Mouse (Mus musculus): ENCODE results near the gene 4930402F06Rik. TPM values are rescaled to one million over a fixed set of nuclear protein-coding genes. Genes with fewer than 3 reads are reported as not detected.

The 4930402F06Rik gene
- polyA plus RNA-seq, 1 experiment from 2014 or later, result not detected

GRCm38 (mm10) chr2:35345984-35346383 lies 51.0 kb downstream of the 4930402F06Rik start:
- CTCF ChIA-PET, result no interaction called here
- in situ Hi-C loops (cut with MboI; ENCODE audit: low pct_unique_long_range_greater_than_20kb), result loop anchor here (5.0 kb wide), 1 partner anchor 49 kb away; no protein-coding TSS in a partner anchor
- no peak for TF ChIP-seq CTCF (IDR thresholded peaks at IDR 0.05)

GRCm38 (mm10) chr2:35342605-35343004 lies 54.4 kb downstream of the 4930402F06Rik start:
- ATAC-seq (no peak), DNase-seq (ENCODE audit: low read depth, low spot score) (no peak)
- no peak for TF ChIP-seq CTCF (IDR thresholded peaks at IDR 0.05)
- ChIA-PET POLR2A (interaction anchor here (0.9 kb wide), 1 partner anchor 128 kb away, joined by 3 read pairs; no protein-coding TSS in a partner anchor), CTCF (no interaction called here)
- in situ Hi-C loops (cut with MboI; ENCODE audit: low pct_unique_long_range_greater_than_20kb), result no loop called here
- no peaks in the 10 kb centered on the region for H3K27me3 ChIP-seq

More at GRCm38 (mm10) chr2:35345984-35346383, 51.0 kb downstream of the 4930402F06Rik start:
- POLR2A ChIA-PET, result interaction anchor here (0.6 kb wide), 1 partner anchor 71 kb away, joined by 3 read pairs; no protein-coding TSS in a partner anchor
- H3K27me3 ChIP-seq, result no peaks in the 10 kb centered on the region
- no peak for DNase-seq (ENCODE audit: low read depth, low spot score)
- no peak for ATAC-seq

GRCm38 (mm10) chr2:35338707-35339106 lies 58.3 kb downstream of the 4930402F06Rik start:
- in situ Hi-C loops (cut with MboI; ENCODE audit: low pct_unique_long_range_greater_than_20kb), result no loop called here
- ATAC-seq (no peak), DNase-seq (ENCODE audit: low read depth, low spot score) (no peak)
- CTCF ChIA-PET, result interaction anchor here (0.9 kb wide), 1 partner anchor 10 kb away, joined by 3 read pairs; no protein-coding TSS in a partner anchor
- no peaks in the 10 kb centered on the region for H3K27me3 ChIP-seq
- POLR2A ChIA-PET, result no interaction called here
- no peak for TF ChIP-seq CTCF (IDR thresholded peaks at IDR 0.05)

- in situ Hi-C loops (cut with MboI; ENCODE audit: low pct_unique_long_range_greater_than_20kb), result no loop called here
- no peak for DNase-seq (ENCODE audit: low read depth, low spot score)
- ChIA-PET POLR2A (interaction anchor here (0.8 kb wide), 1 partner anchor 27 kb away, joined by 6 read pairs; no protein-coding TSS in a partner anchor), CTCF (interaction anchor here (0.9 kb wide), 1 partner anchor 11 kb away, joined by 3 read pairs; no protein-coding TSS in a partner anchor)
- no peak for TF ChIP-seq CTCF (IDR thresholded peaks at IDR 0.05)
- no peaks in the 10 kb centered on the region for H3K27me3 ChIP-seq
- ATAC-seq, result no peak
These were observed 58.9 kb downstream of the 4930402F06Rik start for GRCm38 (mm10) chr2:35338036-35338435.

- H3K27me3 ChIP-seq, result no peaks in the 10 kb centered on the region
- no peak for TF ChIP-seq CTCF (IDR thresholded peaks at IDR 0.05)
- in situ Hi-C loops (cut with MboI; ENCODE audit: low pct_unique_long_range_greater_than_20kb), result no loop called here
- DNase-seq (ENCODE audit: low read depth, low spot score) (no peak), ATAC-seq (no peak)
- ChIA-PET CTCF (no interaction called here), POLR2A (interaction anchor here (0.8 to 1.4 kb wide), 2 partner anchors 16 to 28 kb away, joined by 4 to 6 read pairs; no protein-coding TSS in a partner anchor)
These were observed 59.6 kb downstream of the 4930402F06Rik start for GRCm38 (mm10) chr2:35337419-35337818.

- ATAC-seq (peak; percentile 92), DNase-seq (ENCODE audit: low read depth, low spot score) (peak; percentile 43)
- ChIA-PET CTCF (interaction anchor here (0.8 to 1.4 kb wide), 3 partner anchors 13 to 31 kb away, joined by 3 to 4 read pairs (median 3); no protein-coding TSS in a partner anchor), POLR2A (interaction anchor here (1.4 kb wide), 1 partner anchor 16 kb away, joined by 4 read pairs; no protein-coding TSS in a partner anchor)
- no peaks in the 10 kb centered on the region for H3K27me3 ChIP-seq
- in situ Hi-C loops (cut with MboI; ENCODE audit: low pct_unique_long_range_greater_than_20kb), result no loop called here
- TF ChIP-seq CTCF (IDR thresholded peaks at IDR 0.05), result no peak
These were observed 60.3 kb downstream of the 4930402F06Rik start, which contains the start of gene Stom for GRCm38 (mm10) chr2:35336388-35337280. Gene Stom (minus strand): TSS chr2:35336976.

- no peaks in the 10 kb centered on the region for H3K27me3 ChIP-seq
- ATAC-seq, result no peak
- in situ Hi-C loops (cut with MboI; ENCODE audit: low pct_unique_long_range_greater_than_20kb), result no loop called here
- CTCF ChIA-PET, result interaction anchor here (0.8 to 1.4 kb wide), 3 partner anchors 14 to 30 kb away, joined by 3 to 4 read pairs (median 3); no protein-coding TSS in a partner anchor
- POLR2A ChIA-PET, result no interaction called here
- no peak for DNase-seq (ENCODE audit: low read depth, low spot score)
- no peak for TF ChIP-seq CTCF (IDR thresholded peaks at IDR 0.05)
These were observed 61.4 kb downstream of the 4930402F06Rik start for GRCm38 (mm10) chr2:35335620-35336019.

- CTCF ChIA-PET, result no interaction called here
- POLR2A ChIA-PET, result interaction anchor here (0.7 kb wide), 1 partner anchor 597 kb away, joined by 3 read pairs; no protein-coding TSS in a partner anchor
- no peak for TF ChIP-seq CTCF (IDR thresholded peaks at IDR 0.05)
- DNase-seq (ENCODE audit: low read depth, low spot score) (no peak), ATAC-seq (no peak)
- H3K27me3 ChIP-seq, result no peaks in the 10 kb centered on the region
- in situ Hi-C loops (cut with MboI; ENCODE audit: low pct_unique_long_range_greater_than_20kb), result no loop called here
These were observed 63.3 kb downstream of the 4930402F06Rik start for GRCm38 (mm10) chr2:35333670-35334069.

GRCm38 (mm10) chr2:35331205-35331604 lies 65.8 kb downstream of the 4930402F06Rik start:
- CTCF ChIA-PET, result no interaction called here
- in situ Hi-C loops (cut with MboI; ENCODE audit: low pct_unique_long_range_greater_than_20kb), result no loop called here

GRCm38 (mm10) chr2:35329061-35329460 lies 67.9 kb downstream of the 4930402F06Rik start:
- POLR2A ChIA-PET, result interaction anchor here (1.3 kb wide), 1 partner anchor 9 kb away, joined by 3 read pairs; no protein-coding TSS in a partner anchor

More at GRCm38 (mm10) chr2:35331205-35331604, 65.8 kb downstream of the 4930402F06Rik start:
- ATAC-seq, result no peak
- POLR2A ChIA-PET, result no interaction called here
- no peak for TF ChIP-seq CTCF (IDR thresholded peaks at IDR 0.05)
- no peaks in the 10 kb centered on the region for H3K27me3 ChIP-seq
- no peak for DNase-seq (ENCODE audit: low read depth, low spot score)

More at GRCm38 (mm10) chr2:35329061-35329460, 67.9 kb downstream of the 4930402F06Rik start:
- no peak for TF ChIP-seq CTCF (IDR thresholded peaks at IDR 0.05)
- in situ Hi-C loops (cut with MboI; ENCODE audit: low pct_unique_long_range_greater_than_20kb), result no loop called here
- ATAC-seq (no peak), DNase-seq (ENCODE audit: low read depth, low spot score) (no peak)
- CTCF ChIA-PET, result interaction anchor here (1.3 to 1.5 kb wide), 2 partner anchors 9 to 20 kb away, joined by 3 read pairs; no protein-coding TSS in a partner anchor
- H3K27me3 ChIP-seq, result no peaks in the 10 kb centered on the region

All from Patski (cell line).